Mouse (Mus musculus): Measurements from ENCODE around the gene Frzb.

Frzb gene

GRCm38 (mm10) chr2:80430357-80431053 is 16.9 kb downstream of the Frzb start:
- no peak for DNase-seq (ENCODE audit: low spot score in 2 of 2)

- DNase-seq (ENCODE audit: low spot score in 2 of 2): no peak
These were observed 24.3 kb downstream of the Frzb start for GRCm38 (mm10) chr2:80423116-80423515.

GRCm38 (mm10) chr2:80421990-80422389 is 25.4 kb downstream of the Frzb start:
- no peak for DNase-seq (ENCODE audit: low spot score in 2 of 2)

GRCm38 (mm10) chr2:80416286-80416685 is 31.1 kb downstream of the Frzb start:
- no peak for DNase-seq (ENCODE audit: low spot score in 2 of 2)

- DNase-seq (ENCODE audit: low spot score in 2 of 2): no peak
These were observed 33.0 kb downstream of the Frzb start for GRCm38 (mm10) chr2:80414387-80414786.

- DNase-seq (ENCODE audit: low spot score in 2 of 2): no peak
These were observed 34.3 kb downstream of the Frzb start for GRCm38 (mm10) chr2:80413124-80413523.

GRCm38 (mm10) chr2:80409893-80410574 is 37.4 kb downstream of the Frzb start:
- no peak for DNase-seq (ENCODE audit: low spot score in 2 of 2)

GRCm38 (mm10) chr2:80404770-80405169 is 42.7 kb downstream of the Frzb start:
- no peak for DNase-seq (ENCODE audit: low spot score in 2 of 2)

GRCm38 (mm10) chr2:80398595-80399099 is 48.8 kb downstream of the Frzb start:
- DNase-seq (ENCODE audit: low spot score in 2 of 2): no peak

GRCm38 (mm10) chr2:80396864-80397263 is 50.6 kb downstream of the Frzb start:
- no peak for DNase-seq (ENCODE audit: low spot score in 2 of 2)

GRCm38 (mm10) chr2:80396057-80396456 is 51.4 kb downstream of the Frzb start:
- no peak for DNase-seq (ENCODE audit: low spot score in 2 of 2)

GRCm38 (mm10) chr2:80388341-80388740 is 59.1 kb downstream of the Frzb start:
- DNase-seq (ENCODE audit: low spot score in 2 of 2): no peak

GRCm38 (mm10) chr2:80387668-80388067 is 59.8 kb downstream of the Frzb start:
- no peak for DNase-seq (ENCODE audit: low spot score in 2 of 2)

- no peak for DNase-seq (ENCODE audit: low spot score in 2 of 2)
These were observed 61.2 kb downstream of the Frzb start for GRCm38 (mm10) chr2:80386255-80386654.

GRCm38 (mm10) chr2:80384447-80384846 is 63.0 kb downstream of the Frzb start:
- DNase-seq (ENCODE audit: low spot score in 2 of 2): no peak

GRCm38 (mm10) chr2:80379848-80380247 is 67.6 kb downstream of the Frzb start:
- no peak for DNase-seq (ENCODE audit: low spot score in 2 of 2)

GRCm38 (mm10) chr2:80374892-80375291 is 72.5 kb downstream of the Frzb start:
- DNase-seq (ENCODE audit: low spot score in 2 of 2): no peak

GRCm38 (mm10) chr2:80371458-80371857 is 76.0 kb downstream of the Frzb start:
- no peak for DNase-seq (ENCODE audit: low spot score in 2 of 2)
